Mouse (Mus musculus): ENCODE data around the gene Smoc2.

DNA sequence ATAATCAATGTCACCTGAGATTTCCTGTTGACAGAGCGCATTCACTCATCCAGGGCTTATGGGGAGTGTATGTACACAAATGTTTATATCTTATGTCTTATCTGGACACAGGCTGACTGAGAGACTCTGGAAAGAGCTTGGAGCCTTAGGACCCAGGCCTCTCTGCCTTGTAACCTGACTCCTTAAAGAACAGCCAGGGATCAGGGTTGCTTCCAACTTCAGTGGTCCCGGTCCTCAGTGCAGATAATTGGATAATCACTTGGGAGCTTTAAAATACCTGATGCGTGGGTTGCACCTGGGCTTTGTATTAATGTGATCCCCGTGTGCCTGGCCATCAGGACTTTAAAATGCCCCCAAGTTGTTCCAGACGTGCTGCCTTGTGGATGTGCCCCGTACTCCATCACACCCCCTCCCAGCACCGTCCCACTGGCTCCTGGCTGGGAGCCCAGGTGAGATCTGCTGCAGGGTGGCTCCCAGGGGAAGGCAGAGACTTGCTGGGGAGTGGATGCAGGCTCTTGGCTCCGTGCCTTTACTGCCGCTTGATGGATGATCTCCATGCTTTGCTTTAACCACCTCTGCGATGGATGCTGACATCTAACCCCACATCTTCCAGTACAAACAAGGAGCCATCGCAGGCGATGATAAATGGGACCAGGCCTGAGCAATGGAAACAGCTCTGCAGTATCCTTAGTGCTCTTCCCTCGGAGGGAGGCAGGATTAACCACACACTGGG is 48.4 kb upstream of the Smoc2 start:
- TF ChIP-seq CTCF (IDR thresholded peaks at IDR 0.05; ENCODE audit: extremely low read depth, insufficient read depth, low read length) (no peak), POLR2A (IDR thresholded peaks at IDR 0.05; ENCODE audit: extremely low read depth, insufficient read depth, low read length) (no peak)
